Mouse (Mus musculus): ENCODE measurements around the gene 1810024B03Rik.

DNA sequence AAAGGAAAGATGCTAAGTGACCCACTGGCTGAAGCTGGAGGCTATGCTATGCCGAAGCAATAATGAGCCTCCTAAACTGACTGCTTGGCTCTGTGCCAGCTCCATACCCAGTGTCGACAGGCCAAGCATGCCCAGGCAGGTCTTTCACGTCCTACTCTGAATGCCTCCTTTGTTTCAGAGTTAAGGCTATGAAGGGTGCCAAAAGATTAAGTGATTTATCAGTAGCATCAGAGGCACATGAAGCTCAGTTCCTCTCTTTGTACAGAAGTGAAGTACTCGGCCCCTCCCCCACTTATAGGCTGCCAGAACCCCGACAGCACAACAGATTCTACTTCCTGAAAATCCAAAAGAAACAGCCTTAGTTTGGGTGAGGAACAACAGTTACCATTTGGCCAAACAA lies 71.1 kb downstream of the 1810024B03Rik start:
- TF ChIP-seq POLR2A (IDR thresholded peaks at IDR 0.05; ENCODE audit: low read depth, low read length) (no peak), CTCF (conservative IDR thresholded peaks at IDR 0.05; ENCODE audit: insufficient read depth, insufficient read length, low read depth, low read length) (no peak)

Data from kidney, adult 2 months (tissue).